Mouse (Mus musculus) embryonic fibroblast, embryonic 13.5 days (primary cell): ENCODE measurements around the gene Dcp1b.

Source experiments
- CTCF ChIP-seq: IDR thresholded peaks from 2 replicates; pipeline ENCODE4 v1.5.1; 2011; ENCODE audit warnings: mild to moderate bottlenecking, control low read depth, low read length, moderate library complexity, borderline replicate concordance; ENCODE audit not compliant: insufficient read depth
- POLR2A ChIP-seq: IDR thresholded peaks from 2 replicates; pipeline ENCODE4 v1.6.1; 2011; ENCODE audit warnings: low read depth, mild to moderate bottlenecking, control low read depth, low read length, moderate library complexity

DNA sequence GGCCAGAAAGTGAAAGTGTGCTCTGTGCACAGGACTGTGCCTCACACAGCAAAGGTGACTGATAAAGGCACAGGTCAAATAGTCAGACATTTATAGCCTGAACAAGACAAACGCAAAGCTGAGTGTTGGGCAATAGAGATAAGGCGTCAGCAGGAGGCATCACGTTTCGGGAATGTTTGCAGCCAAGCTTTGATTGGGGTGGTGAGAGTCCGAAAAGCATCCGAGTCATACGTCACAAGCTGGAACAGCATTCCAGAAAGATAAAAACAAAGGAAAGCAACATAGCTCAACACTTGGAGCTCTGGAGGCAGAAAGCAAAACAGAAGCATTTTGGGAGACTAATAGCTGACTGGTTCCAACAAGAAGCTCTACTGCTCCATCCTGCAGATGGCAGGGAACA is 35.5 kb upstream of the Dcp1b start:
- TF ChIP-seq CTCF (no peak), POLR2A (no peak)
